Mouse (Mus musculus) liver, embryonic 16.5 days (tissue): ENCODE data around the gene Smarcb1. TPM values are rescaled to one million over a fixed set of nuclear protein-coding genes. Genes with fewer than 3 reads are reported as not detected.

Source experiments
- ATAC-seq: fragments of 200-750 bp; cut with Nextera tagmentation; 2 replicates; pipeline ENCODE4 v1.8.0; 2017; ENCODE audit warnings: low read depth, mild to moderate bottlenecking, moderate number of reproducible peaks, moderate library complexity
- H3K27ac ChIP-seq: fragments of 300-500 bp; sonication (generic); 2 replicates; pipeline ENCODE4 v1.5.1; 2014; ENCODE audit warnings: mild to moderate bottlenecking, low read length
- H3K27me3 ChIP-seq: fragments of 300-500 bp; sonication (generic); 2 replicates; pipeline ENCODE4 v1.6.1; 2014; ENCODE audit warnings: low read depth, low read length, mixed read lengths; ENCODE audit not compliant: control insufficient read depth, insufficient read depth
- H3K36me3 ChIP-seq: fragments of 300-500 bp; sonication (generic); 2 replicates; pipeline ENCODE4 v1.6.1; 2014; ENCODE audit warnings: mild to moderate bottlenecking; ENCODE audit not compliant: control insufficient read depth, insufficient read depth
- H3K4me1 ChIP-seq: fragments of 300-500 bp; sonication (generic); 2 replicates; pipeline ENCODE4 v1.6.1; 2014; ENCODE audit warnings: low read depth, low read length, mixed read lengths; ENCODE audit not compliant: control insufficient read depth
- H3K4me2 ChIP-seq: fragments of 300-500 bp; sonication (generic); 2 replicates; pipeline ENCODE4 v1.6.1; 2014; ENCODE audit warnings: low read depth, low read length, mixed read lengths
- H3K4me3 ChIP-seq: fragments of 300-500 bp; sonication (generic); 2 replicates; pipeline ENCODE4 v1.5.1; 2014; ENCODE audit warnings: low read depth, mild to moderate bottlenecking, low read length
- H3K9ac ChIP-seq: fragments of 300-500 bp; sonication (generic); 2 replicates; pipeline ENCODE4 v1.6.1; 2014; ENCODE audit warnings: low read depth, low read length
- H3K9me3 ChIP-seq: fragments of 300-500 bp; sonication (generic); replicated peaks from 2 replicates; pipeline ENCODE4 v1.6.1; 2016; ENCODE audit warnings: low read length; ENCODE audit not compliant: control insufficient read depth
- WGBS: fragments of 180-500 bp; shearing (Covaris S2); extraction: QIAGEN DNeasy Blood & Tissue Kit; methylation state at CpG from one replicate; pipeline ENCODE4 v1.1.7; 2014; ENCODE audit not compliant: insufficient replicate concordance; 5-methylcytosine and 5-hydroxymethylcytosine counted together
- polyA plus RNA-seq: library from polyadenylated mRNA; unstranded; fragments of >200 nt; fragmentation: Nextera tagmentation; extraction: Ambion mirVana; gene quantifications from 2 replicates; pipeline ENCODE4 v1.2.1, GENCODE M21; 2015

Smarcb1 gene
- polyA plus RNA-seq, result 55.9 and 56.8 TPM in 2 replicates

- H3K27ac ChIP-seq, result peak within 1 kb of the TSS; percentile 93
- H3K9ac ChIP-seq, result peak within 1 kb of the TSS; percentile 92
- H3K4me3 ChIP-seq, result peak within 1 kb of the TSS; percentile 95
- H3K27me3 ChIP-seq, result no peaks in the 10 kb centered on the region
- under 1% methylated on average over 76 of the region's 76 CpGs for WGBS
- H3K36me3 ChIP-seq, result no peaks in the 10 kb centered on the region
- H3K4me1 ChIP-seq, result peaks cover 26% of the 10 kb centered on the region
- H3K4me2 ChIP-seq, result peak within 1 kb of the TSS; percentile 95
- peak; percentile 94 for ATAC-seq
- no peaks in the 10 kb centered on the region for H3K9me3 ChIP-seq
Measured at GRCm38 (mm10) chr10:75921026-75921725, at the start of gene Smarcb1. Gene Smarcb1 (minus strand): TSS chr10:75921617.

DNA sequence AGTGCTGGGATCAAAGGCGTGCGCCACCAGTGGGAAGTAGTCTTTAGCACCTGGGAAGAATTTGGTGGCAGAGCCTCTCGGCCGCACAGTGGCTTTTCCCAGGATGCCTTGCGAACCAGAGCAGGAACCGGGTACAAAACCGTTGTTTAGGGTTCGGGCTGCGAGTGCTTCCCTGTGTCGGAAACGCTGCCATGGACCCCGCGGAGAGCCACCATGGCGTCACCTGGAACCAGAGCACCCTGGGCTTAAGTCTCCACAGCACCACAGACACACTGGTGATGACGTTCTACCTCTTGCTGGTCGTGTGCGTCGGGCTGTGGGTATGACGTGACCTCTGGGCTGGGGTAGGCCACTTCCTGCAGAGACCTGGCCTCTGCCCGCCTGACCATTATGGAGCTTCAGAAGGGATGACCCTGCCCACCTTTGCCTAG lies 33.0 kb upstream of the Smarcb1 start, which contains the start of gene Gm5134:
Gene Gm5134, plus strand, starts transcription at position 134 of the 431 bp plus-strand sequence.
- peak; percentile 16; the same call in 1 of the 2 replicates for ATAC-seq
- peak within 1 kb of the TSS; percentile 33; the same call in 1 of the 2 replicates for H3K9ac ChIP-seq
- no peaks in the 10 kb centered on the region for H3K9me3 ChIP-seq

GRCm38 (mm10) chr10:75951424-75952050 lies 30.1 kb upstream of the Smarcb1 start:
- Histone ChIP-seq H3K4me1 (peaks cover 5% of the 10 kb centered on the region), H3K4me3 (peak overlapping the region; percentile 53), H3K4me2 (peak overlapping the region; percentile 62), H3K27me3 (peaks cover 25% of the 10 kb centered on the region), H3K9ac (no peak overlapping the region), H3K9me3 (no peaks in the 10 kb centered on the region), H3K36me3 (no peaks in the 10 kb centered on the region), H3K27ac (no peak overlapping the region)
- 3% methylated on average over 13 of the region's 13 CpGs for WGBS
- ATAC-seq, result no peak

More for the DNA sequence above, 33.0 kb upstream of the Smarcb1 start, which contains the start of gene Gm5134:
- 26% methylated on average over 20 of the region's 20 CpGs for WGBS
- Histone ChIP-seq H3K4me3 (peak within 1 kb of the TSS; percentile 43), H3K27ac (no peak within 1 kb of the TSS), H3K36me3 (no peaks in the 10 kb centered on the region), H3K4me2 (peak within 1 kb of the TSS; percentile 58), H3K4me1 (peaks cover 5% of the 10 kb centered on the region), H3K27me3 (peaks cover 22% of the 10 kb centered on the region)

DNA sequence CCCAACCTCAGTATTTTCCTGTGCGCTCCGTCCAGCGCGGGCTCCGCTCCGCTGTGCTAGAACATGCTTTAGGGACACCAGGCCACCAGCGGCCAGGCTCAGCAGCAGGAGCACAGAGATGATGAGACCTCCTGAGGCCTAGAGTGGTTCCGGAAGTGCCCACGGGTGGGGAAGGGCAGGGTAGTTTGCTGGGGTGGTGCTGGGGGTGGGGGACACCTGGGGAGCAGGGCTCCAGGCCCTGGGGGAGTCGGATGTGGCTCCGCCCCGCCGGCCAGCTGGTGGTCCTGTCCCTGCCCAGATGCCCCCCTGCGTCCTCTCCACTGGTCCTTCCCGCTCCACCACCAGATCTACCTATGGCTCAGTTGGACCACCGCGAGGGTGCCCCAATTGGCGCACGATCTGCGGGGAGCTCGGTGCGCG lies 29.4 kb upstream of the Smarcb1 start:
- Histone ChIP-seq H3K4me3 (peak overlapping the region; percentile 53), H3K27me3 (peaks cover 25% of the 10 kb centered on the region), H3K4me2 (peak overlapping the region; percentile 62), H3K4me1 (peaks cover 5% of the 10 kb centered on the region), H3K9ac (no peak overlapping the region), H3K27ac (no peak overlapping the region), H3K36me3 (no peaks in the 10 kb centered on the region), H3K9me3 (no peaks in the 10 kb centered on the region)
- WGBS, result 8% methylated on average over 23 of the region's 23 CpGs
- peak; percentile 52 for ATAC-seq

DNA sequence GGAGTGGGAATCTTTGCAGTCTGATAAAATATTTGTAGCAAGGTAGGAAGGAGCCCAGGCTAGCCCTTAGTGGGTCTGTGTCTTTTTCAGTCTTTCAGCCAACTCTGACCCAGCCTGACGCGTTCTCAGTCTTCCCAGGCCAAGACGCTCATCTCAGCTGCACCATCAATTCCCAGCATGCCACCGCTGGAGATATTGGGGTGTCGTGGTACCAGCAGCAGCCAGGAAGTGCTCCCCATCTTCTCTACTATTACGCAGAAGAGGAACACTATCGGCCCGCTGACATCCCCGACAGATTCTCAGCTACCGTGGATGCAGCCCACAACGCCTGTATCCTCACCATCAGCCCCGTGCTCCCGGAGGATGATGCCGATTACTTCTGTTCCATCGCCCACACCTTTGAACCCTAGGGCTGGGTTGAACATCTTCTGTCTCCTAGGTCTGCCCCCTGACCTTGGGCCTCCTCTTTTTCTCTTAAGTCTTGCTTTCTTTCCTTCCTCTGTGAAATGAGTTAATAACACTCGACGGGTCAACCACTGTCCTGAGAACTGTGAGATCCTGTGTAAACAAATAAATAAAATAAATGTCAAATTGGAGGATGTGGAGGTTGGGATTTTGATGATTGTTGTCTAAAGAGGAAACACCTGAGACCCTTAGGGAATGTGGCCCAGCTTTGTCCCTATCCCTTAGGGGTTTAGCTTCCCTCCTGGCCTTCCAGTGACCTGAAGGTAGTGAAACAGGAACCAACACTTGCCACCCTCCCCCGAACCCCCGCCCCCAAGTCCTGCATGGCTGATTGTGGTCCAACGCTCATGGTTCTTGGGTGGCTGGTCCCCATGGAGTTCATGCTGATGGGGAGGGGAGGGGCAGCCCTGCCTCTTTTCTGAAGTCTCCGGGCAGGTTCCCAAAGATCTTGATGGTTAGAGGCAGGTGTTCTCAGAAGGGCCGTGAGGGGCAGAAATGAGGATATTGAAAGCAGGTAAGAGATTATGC lies 27.9 kb upstream of the Smarcb1 start:
- WGBS, result 65% methylated on average over 22 of the region's 22 CpGs
- no peaks in the 10 kb centered on the region for H3K36me3 ChIP-seq
- ATAC-seq, result no peak
- H3K9ac ChIP-seq, result no peak overlapping the region
- peaks cover 23% of the 10 kb centered on the region for H3K27me3 ChIP-seq
- H3K4me3 ChIP-seq, result no peak overlapping the region
- H3K27ac ChIP-seq, result no peak overlapping the region
- no peaks in the 10 kb centered on the region for H3K9me3 ChIP-seq
- peaks cover 5% of the 10 kb centered on the region for H3K4me1 ChIP-seq
- no peak overlapping the region for H3K4me2 ChIP-seq

GRCm38 (mm10) chr10:75948079-75948478 lies 26.7 kb upstream of the Smarcb1 start:
- peaks cover 23% of the 10 kb centered on the region for H3K27me3 ChIP-seq
- H3K36me3 ChIP-seq, result no peaks in the 10 kb centered on the region
- no peak overlapping the region for H3K27ac ChIP-seq
- H3K9ac ChIP-seq, result no peak overlapping the region
- no peak for ATAC-seq
- no peak overlapping the region for H3K4me2 ChIP-seq
- peaks cover 5% of the 10 kb centered on the region for H3K4me1 ChIP-seq
- no peak overlapping the region for H3K4me3 ChIP-seq
- WGBS, result 56% methylated on average over 5 of the region's 5 CpGs
- no peaks in the 10 kb centered on the region for H3K9me3 ChIP-seq

- H3K4me1 ChIP-seq, result no peaks in the 10 kb centered on the region; the same call in 1 of the 2 replicates
- WGBS, result 66% methylated on average over 7 of the region's 7 CpGs
- H3K4me3 ChIP-seq, result no peak overlapping the region
- H3K27me3 ChIP-seq, result peaks cover 19% of the 10 kb centered on the region
- ATAC-seq, result no peak
- H3K4me2 ChIP-seq, result no peak overlapping the region
- H3K36me3 ChIP-seq, result no peaks in the 10 kb centered on the region
- no peak overlapping the region for H3K9ac ChIP-seq
- H3K27ac ChIP-seq, result no peak overlapping the region
- no peaks in the 10 kb centered on the region for H3K9me3 ChIP-seq
Measured at GRCm38 (mm10) chr10:75945896-75946295, 24.5 kb upstream of the Smarcb1 start.

GRCm38 (mm10) chr10:75945213-75945612 lies 23.8 kb upstream of the Smarcb1 start:
- H3K27me3 ChIP-seq, result peaks cover 12% of the 10 kb centered on the region
- H3K4me3 ChIP-seq, result no peak overlapping the region
- no peaks in the 10 kb centered on the region for H3K36me3 ChIP-seq
- H3K4me2 ChIP-seq, result no peak overlapping the region
- H3K9ac ChIP-seq, result no peak overlapping the region
- 78% methylated on average over 7 of the region's 7 CpGs for WGBS
- no peak for ATAC-seq
- H3K27ac ChIP-seq, result no peak overlapping the region
- H3K4me1 ChIP-seq, result peaks cover 6% of the 10 kb centered on the region
- H3K9me3 ChIP-seq, result no peaks in the 10 kb centered on the region
